Mouse (Mus musculus) embryonic facial prominence, embryonic 14.5 days (tissue): Measurements from ENCODE around the gene Tarm1. TPM values are rescaled to one million over a fixed set of nuclear protein-coding genes. Genes with fewer than 3 reads are reported as not detected.

Experiments used
- ATAC-seq: fragments of 200-750 bp; cut with Nextera tagmentation; 2 replicates; pipeline ENCODE4 v1.8.0; 2017; ENCODE audit warnings: low read depth, moderate number of reproducible peaks, moderate TSS enrichment
- DNase-seq: peaks from one replicate; pipeline ENCODE4 v3.0.0-alpha.2; 2015; ENCODE audit warnings: low spot score
- H3K27ac ChIP-seq: fragments of 300-500 bp; sonication (generic); replicated peaks from 2 replicates; pipeline ENCODE4 v1.5.1; 2014; ENCODE audit warnings: low read depth, mild to moderate bottlenecking, low read length, moderate library complexity
- H3K27me3 ChIP-seq: fragments of 300-500 bp; sonication (generic); replicated peaks from 2 replicates; pipeline ENCODE4 v1.6.1; 2014; ENCODE audit warnings: low read length; ENCODE audit not compliant: control insufficient read depth, insufficient read depth
- H3K36me3 ChIP-seq: fragments of 300-500 bp; sonication (generic); 2 replicates; pipeline ENCODE4 v1.6.1; 2014; ENCODE audit warnings: low read length, mixed read lengths; ENCODE audit not compliant: control insufficient read depth, insufficient read depth
- H3K4me1 ChIP-seq: fragments of 300-500 bp; sonication (generic); 2 replicates; pipeline ENCODE4 v1.6.1; 2014; ENCODE audit warnings: antibody characterized with exemption, low read length; ENCODE audit not compliant: control insufficient read depth, insufficient read depth
- H3K4me2 ChIP-seq: fragments of 300-500 bp; sonication (generic); 2 replicates; pipeline ENCODE4 v1.6.1; 2014; ENCODE audit warnings: low read depth, mild to moderate bottlenecking, low read length, moderate library complexity, mixed read lengths
- H3K4me3 ChIP-seq: fragments of 300-500 bp; sonication (generic); 2 replicates; pipeline ENCODE4 v1.5.1; 2014; ENCODE audit warnings: low read depth, mild to moderate bottlenecking, low read length
- H3K9ac ChIP-seq: fragments of 300-500 bp; sonication (generic); 2 replicates; pipeline ENCODE4 v1.6.1; 2014; ENCODE audit warnings: low read depth, mild to moderate bottlenecking, low read length, moderate library complexity, mixed read lengths
- H3K9me3 ChIP-seq: fragments of 300-500 bp; sonication (generic); 2 replicates; pipeline ENCODE4 v1.6.1; 2016; ENCODE audit warnings: low read length; ENCODE audit not compliant: control insufficient read depth
- WGBS: fragments of 180-500 bp; shearing (Covaris S2); extraction: QIAGEN DNeasy Blood & Tissue Kit; methylation state at CpG from one replicate; pipeline ENCODE4 v1.1.7; 2014; 5-methylcytosine and 5-hydroxymethylcytosine counted together
- polyA plus RNA-seq: library from polyadenylated mRNA; unstranded; fragments of >200 nt; fragmentation: Nextera tagmentation; extraction: Ambion mirVana; gene quantifications from 2 replicates; pipeline ENCODE4 v1.2.1, GENCODE M21; 2014

The Tarm1 gene
- polyA plus RNA-seq, 1 experiment from 2014 or later: 0.29 TPM

- WGBS: 15% methylated on average over 15 of the region's 15 CpGs
These were observed 53.5 kb downstream of the Tarm1 start for GRCm38 (mm10) chr7:3448737-3449454.

DNA sequence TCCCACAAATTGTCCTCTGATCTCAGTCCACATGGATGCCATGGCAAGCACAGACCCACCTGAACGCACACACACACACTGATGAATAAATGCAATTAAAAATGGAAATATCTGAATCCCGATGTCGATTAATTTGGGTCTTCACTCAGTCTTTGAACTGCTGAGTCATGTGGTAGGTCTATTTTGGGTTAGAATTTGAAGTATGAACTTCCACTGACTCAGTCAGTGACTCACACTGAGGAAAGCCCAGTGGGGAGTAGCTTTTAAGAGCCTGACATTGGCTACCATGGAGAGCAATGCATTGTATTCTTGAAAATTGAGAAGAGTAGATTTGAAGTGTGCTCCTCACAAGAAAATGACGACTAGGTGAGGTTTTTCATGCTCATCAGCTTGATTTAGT is 55.4 kb downstream of the Tarm1 start:
- 73% methylated on average over 4 of the region's 4 CpGs for WGBS
- H3K27me3 ChIP-seq: no peaks in the 10 kb centered on the region
- no peak overlapping the region for H3K9ac ChIP-seq
- no peak overlapping the region for H3K4me3 ChIP-seq
- H3K9me3 ChIP-seq: no peaks in the 10 kb centered on the region
- no peaks in the 10 kb centered on the region for H3K36me3 ChIP-seq
- no peak overlapping the region for H3K27ac ChIP-seq
- H3K4me2 ChIP-seq: no peak overlapping the region
- H3K4me1 ChIP-seq: no peaks in the 10 kb centered on the region
- ATAC-seq (no peak), DNase-seq (no peak)

More at GRCm38 (mm10) chr7:3448737-3449454, 53.5 kb downstream of the Tarm1 start:
- H3K9me3 ChIP-seq: no peaks in the 10 kb centered on the region
- 0 out of 2 replicates have a peak overlapping the region, but pooled peaks have one; percentile 14 for H3K9ac ChIP-seq
- no peak overlapping the region for H3K4me3 ChIP-seq
- H3K4me1 ChIP-seq: no peaks in the 10 kb centered on the region
- H3K4me2 ChIP-seq: no peak overlapping the region
- DNase-seq (peak; percentile 62), ATAC-seq (peak; percentile 68; the same call in 1 of the 2 replicates)
- H3K27ac ChIP-seq: no peak overlapping the region
- H3K36me3 ChIP-seq: no peaks in the 10 kb centered on the region
- H3K27me3 ChIP-seq: no peaks in the 10 kb centered on the region

DNA sequence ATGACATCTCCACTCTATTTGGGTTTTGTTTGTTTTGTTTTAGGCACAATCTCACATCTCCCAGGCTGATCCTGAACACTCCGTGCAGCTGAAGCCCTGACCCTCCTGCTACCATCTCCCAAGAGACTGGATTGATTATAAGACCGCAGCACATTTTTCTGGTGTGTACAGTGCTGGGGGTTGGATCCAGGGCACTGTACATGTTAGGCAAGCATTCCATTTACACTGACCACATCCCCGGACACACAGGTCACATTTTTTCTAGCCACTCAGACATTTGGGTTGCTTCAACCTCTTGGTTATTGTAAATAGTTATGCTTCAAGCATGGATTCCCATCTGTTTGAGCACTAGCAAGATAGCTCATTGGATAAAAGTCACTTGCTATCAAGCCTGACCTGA is 55.8 kb downstream of the Tarm1 start:
- no peak for ATAC-seq
- Histone ChIP-seq H3K4me3 (no peak overlapping the region), H3K36me3 (no peaks in the 10 kb centered on the region), H3K4me1 (no peaks in the 10 kb centered on the region), H3K9me3 (no peaks in the 10 kb centered on the region), H3K4me2 (no peak overlapping the region), H3K27me3 (no peaks in the 10 kb centered on the region), H3K27ac (no peak overlapping the region), H3K9ac (no peak overlapping the region)
- WGBS: 73% methylated on average over 3 of the region's 3 CpGs
- DNase-seq: no peak

GRCm38 (mm10) chr7:3444678-3445077 is 57.7 kb downstream of the Tarm1 start:
- Histone ChIP-seq H3K9me3 (no peaks in the 10 kb centered on the region), H3K4me2 (no peak overlapping the region), H3K4me3 (no peak overlapping the region), H3K27ac (no peak overlapping the region), H3K4me1 (no peaks in the 10 kb centered on the region), H3K9ac (no peak overlapping the region), H3K36me3 (no peaks in the 10 kb centered on the region), H3K27me3 (no peaks in the 10 kb centered on the region)
- DNase-seq: no peak
- WGBS: 82% methylated on average over 3 of the region's 3 CpGs
- ATAC-seq: no peak

DNA sequence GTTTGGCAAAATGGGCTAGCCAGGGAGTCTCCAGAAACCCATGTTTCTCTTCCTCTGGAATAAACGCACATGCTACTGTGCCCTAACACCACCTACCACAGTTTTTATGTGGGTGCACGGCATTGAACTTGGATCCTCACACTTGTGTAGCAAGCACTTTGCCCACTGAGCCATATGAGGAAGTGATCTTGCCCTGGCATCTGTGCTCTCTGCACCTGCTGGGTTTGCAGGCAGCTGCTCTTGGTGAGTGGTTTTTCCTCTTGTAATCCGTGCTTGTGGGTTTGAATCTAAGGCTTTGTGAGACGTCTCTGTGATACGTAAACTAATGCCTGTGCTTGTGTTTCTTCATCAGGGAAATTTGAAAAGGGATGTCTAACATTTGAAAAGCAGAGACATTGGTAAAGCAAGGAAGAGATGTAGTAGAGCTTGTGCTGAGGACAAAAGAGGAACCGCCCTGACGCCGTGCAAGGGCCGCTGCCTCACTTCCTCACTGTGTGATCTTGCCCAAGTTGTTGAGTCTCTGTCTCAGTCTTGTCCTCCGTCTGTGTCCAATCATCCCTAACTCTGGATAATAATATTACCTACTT is 59.9 kb downstream of the Tarm1 start:
- H3K27me3 ChIP-seq: no peaks in the 10 kb centered on the region
- no peaks in the 10 kb centered on the region for H3K36me3 ChIP-seq
- no peaks in the 10 kb centered on the region for H3K4me1 ChIP-seq
- ATAC-seq (no peak), DNase-seq (no peak)
- H3K9ac ChIP-seq: no peak overlapping the region
- H3K27ac ChIP-seq: no peak overlapping the region
- H3K4me3 ChIP-seq: no peak overlapping the region
- no peak overlapping the region for H3K4me2 ChIP-seq
- no peaks in the 10 kb centered on the region for H3K9me3 ChIP-seq
- 80% methylated on average over 10 of the region's 10 CpGs for WGBS

GRCm38 (mm10) chr7:3440526-3440925 is 61.9 kb downstream of the Tarm1 start:
- WGBS: 55% methylated on average over 8 of the region's 8 CpGs
- peak; percentile 65; the same call in 1 of the 2 replicates for ATAC-seq

DNA sequence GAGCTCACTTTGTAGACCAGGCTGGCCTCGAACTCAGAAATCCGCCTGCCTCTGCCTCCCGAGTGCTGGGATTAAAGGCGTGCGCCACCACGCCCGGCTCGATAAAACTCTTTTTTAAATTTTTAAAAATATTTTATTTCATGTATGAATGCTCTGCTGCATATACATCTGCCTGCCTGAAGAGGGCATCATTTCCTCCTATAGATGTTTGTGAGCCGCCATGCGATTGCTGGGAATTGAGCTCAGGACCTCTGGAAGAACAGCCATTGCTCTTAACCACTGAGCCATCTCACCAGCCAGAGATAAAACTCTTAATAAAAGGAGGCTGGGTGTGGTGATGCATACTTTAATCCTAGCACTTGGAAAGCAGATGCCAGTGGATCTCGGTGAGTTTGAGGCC is 62.4 kb downstream of the Tarm1 start:
- H3K4me2 ChIP-seq: no peak overlapping the region
- 79% methylated on average over 10 of the region's 11 CpGs for WGBS

More at GRCm38 (mm10) chr7:3440526-3440925, 61.9 kb downstream of the Tarm1 start:
- Histone ChIP-seq H3K9ac (no peak overlapping the region), H3K9me3 (no peaks in the 10 kb centered on the region), H3K4me3 (no peak overlapping the region), H3K4me2 (no peak overlapping the region), H3K36me3 (no peaks in the 10 kb centered on the region), H3K27me3 (no peaks in the 10 kb centered on the region), H3K4me1 (no peaks in the 10 kb centered on the region), H3K27ac (no peak overlapping the region)
- DNase-seq: peak; percentile 62

GRCm38 (mm10) chr7:3437941-3438340 is 64.5 kb downstream of the Tarm1 start:
- 41% methylated on average over 5 of the region's 5 CpGs for WGBS
- no peak overlapping the region for H3K4me2 ChIP-seq
- no peaks in the 10 kb centered on the region for H3K36me3 ChIP-seq
- DNase-seq (peak; percentile 35), ATAC-seq (no peak)
- no peak overlapping the region for H3K27ac ChIP-seq
- no peak overlapping the region for H3K9ac ChIP-seq
- H3K27me3 ChIP-seq: no peaks in the 10 kb centered on the region
- no peaks in the 10 kb centered on the region for H3K9me3 ChIP-seq
- no peaks in the 10 kb centered on the region for H3K4me1 ChIP-seq
- no peak overlapping the region for H3K4me3 ChIP-seq

More for the DNA sequence above, 62.4 kb downstream of the Tarm1 start:
- ATAC-seq (no peak), DNase-seq (no peak)
- no peaks in the 10 kb centered on the region for H3K9me3 ChIP-seq
- H3K36me3 ChIP-seq: no peaks in the 10 kb centered on the region
- H3K4me1 ChIP-seq: no peaks in the 10 kb centered on the region
- H3K4me3 ChIP-seq: no peak overlapping the region
- no peak overlapping the region for H3K27ac ChIP-seq
- no peaks in the 10 kb centered on the region for H3K27me3 ChIP-seq
- no peak overlapping the region for H3K9ac ChIP-seq
